Mouse (Mus musculus): ENCODE results near the gene Tacc2. TPM values are rescaled to one million over a fixed set of nuclear protein-coding genes. Genes with fewer than 3 reads are reported as not detected.
A peak's percentile ranks its signal among the peaks of the same experiment; 100 is the strongest.

Gene Tacc2
- polyA plus RNA-seq, 1 experiment from 2014 or later, result 47.4 TPM

DNA sequence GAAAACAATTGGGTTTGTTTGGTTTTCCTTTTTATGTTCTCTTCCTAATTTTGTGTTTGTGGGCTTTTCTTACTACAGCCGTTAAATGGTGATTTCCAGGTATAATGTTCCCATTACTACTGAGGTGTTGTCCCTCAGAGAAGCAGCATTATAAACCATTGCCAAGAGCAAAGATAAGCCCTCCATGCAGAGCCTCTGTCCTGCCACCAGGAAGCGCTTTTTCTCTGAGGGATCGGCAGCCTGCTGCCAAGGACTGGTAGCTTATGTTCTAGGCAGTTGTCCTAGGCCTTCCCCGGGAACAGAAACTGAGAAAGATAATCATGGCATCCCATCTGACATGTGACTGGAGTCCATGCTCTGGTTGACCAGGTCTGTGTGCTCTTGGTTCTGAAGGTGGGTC lies 171.9 kb downstream of the Tacc2 start:
- H3K9me3 ChIP-seq (ENCODE audit: control insufficient read depth, low read length), result no peaks in the 10 kb centered on the region
- peaks cover 10% of the 10 kb centered on the region; the same call in 1 of the 2 replicates for H3K4me1 ChIP-seq (replicated peaks; ENCODE audit: control insufficient read depth, insufficient read depth, low read length)
- H3K4me2 ChIP-seq (ENCODE audit: low read depth, low read length, severe bottlenecking), result no peak overlapping the region
- H3K4me3 ChIP-seq (ENCODE audit: low read depth, low read length), result no peak overlapping the region
- H3K36me3 ChIP-seq (ENCODE audit: control insufficient read depth, insufficient read depth, low read length), result no peaks in the 10 kb centered on the region
- no peak overlapping the region for H3K9ac ChIP-seq (ENCODE audit: low read length)
- ATAC-seq (replicated peaks; ENCODE audit: low FRiP score) (no peak), DNase-seq (ENCODE audit: low spot score) (no peak)
- H3K27me3 ChIP-seq (ENCODE audit: control insufficient read depth, insufficient read depth, low read length), result no peaks in the 10 kb centered on the region
- 88% methylated on average over 4 of the region's 4 CpGs for WGBS
- H3K27ac ChIP-seq (ENCODE audit: low read depth, low read length), result no peak overlapping the region

DNA sequence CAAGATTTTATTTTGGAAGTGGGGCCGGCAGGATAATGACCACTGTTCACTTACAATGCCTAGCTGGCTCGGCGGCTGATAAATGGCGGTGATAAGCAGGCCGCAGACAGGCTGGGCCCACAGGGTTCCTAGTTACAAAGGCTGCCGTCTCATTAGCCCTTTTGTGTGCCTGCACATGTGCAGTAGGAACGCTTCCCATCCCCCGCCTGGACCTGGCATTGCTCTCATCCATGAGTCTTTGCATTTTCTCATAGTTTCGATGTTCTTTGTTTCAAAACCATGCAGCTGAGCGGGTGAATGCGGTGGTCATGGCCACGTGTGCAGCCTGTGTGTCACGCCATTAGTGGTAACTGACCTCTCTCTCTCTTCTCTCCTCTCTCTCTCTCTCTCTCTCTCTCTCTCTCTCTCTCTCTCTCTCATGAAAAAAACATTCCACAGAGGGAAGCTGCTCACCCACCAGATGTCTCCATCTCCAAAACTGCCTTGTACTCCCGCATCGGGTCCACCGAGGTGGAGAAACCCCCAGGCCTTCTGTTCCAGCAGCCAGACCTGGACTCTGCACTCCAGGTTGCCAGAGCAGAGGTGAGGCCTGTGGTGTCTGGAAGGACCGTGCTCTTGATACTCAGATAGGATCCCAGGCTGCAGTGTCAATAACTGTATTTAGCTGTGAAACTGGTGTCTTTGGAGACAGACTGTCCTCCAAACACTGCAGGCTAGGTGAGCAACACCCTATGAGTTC lies 173.7 kb downstream of the Tacc2 start:
- Histone ChIP-seq H3K27ac (ENCODE audit: low read depth, low read length) (peak overlapping the region; percentile 84), H3K36me3 (ENCODE audit: control insufficient read depth, insufficient read depth, low read length) (no peaks in the 10 kb centered on the region), H3K9ac (ENCODE audit: low read length) (peak overlapping the region; percentile 47), H3K4me3 (ENCODE audit: low read depth, low read length) (no peak overlapping the region), H3K4me2 (ENCODE audit: low read depth, low read length, severe bottlenecking) (0 out of 2 replicates have a peak overlapping the region, but pooled peaks have one; percentile 11), H3K27me3 (ENCODE audit: control insufficient read depth, insufficient read depth, low read length) (no peaks in the 10 kb centered on the region), H3K4me1 (replicated peaks; ENCODE audit: control insufficient read depth, insufficient read depth, low read length) (peaks cover 10% of the 10 kb centered on the region; the same call in 1 of the 2 replicates), H3K9me3 (ENCODE audit: control insufficient read depth, low read length) (no peaks in the 10 kb centered on the region)
- DNase-seq (ENCODE audit: low spot score) (peak; percentile 86), ATAC-seq (replicated peaks; ENCODE audit: low FRiP score) (peak; percentile 94)
- WGBS, result 21% methylated on average over 17 of the region's 17 CpGs

DNA sequence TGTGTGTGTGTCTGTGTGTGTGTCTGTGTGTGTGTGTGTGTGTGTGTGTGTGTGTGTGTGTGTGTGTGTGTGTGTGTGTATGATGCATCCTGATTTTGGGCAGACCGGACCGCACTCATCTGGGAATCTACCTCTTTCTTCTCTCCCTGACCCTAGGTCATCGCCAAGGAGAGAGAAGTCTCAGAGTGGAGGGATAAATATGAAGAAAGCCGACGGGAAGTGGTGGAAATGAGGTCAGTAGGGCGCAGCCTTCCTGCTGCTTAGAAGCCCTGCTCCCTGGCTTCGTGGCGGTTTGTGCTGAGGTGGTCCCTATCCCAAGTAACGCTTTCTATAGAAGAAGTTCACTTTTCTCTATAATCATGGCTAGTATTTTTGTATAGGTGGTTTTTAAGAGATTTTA lies 174.4 kb downstream of the Tacc2 start:
- H3K27me3 ChIP-seq (ENCODE audit: control insufficient read depth, insufficient read depth, low read length), result no peaks in the 10 kb centered on the region
- H3K36me3 ChIP-seq (ENCODE audit: control insufficient read depth, insufficient read depth, low read length), result no peaks in the 10 kb centered on the region
- ATAC-seq (replicated peaks; ENCODE audit: low FRiP score), result no peak
- 67% methylated on average over 9 of the region's 9 CpGs for WGBS
- H3K9ac ChIP-seq (ENCODE audit: low read length), result no peak overlapping the region
- peaks cover 10% of the 10 kb centered on the region; the same call in 1 of the 2 replicates for H3K4me1 ChIP-seq (replicated peaks; ENCODE audit: control insufficient read depth, insufficient read depth, low read length)
- no peak overlapping the region for H3K4me3 ChIP-seq (ENCODE audit: low read depth, low read length)
- no peak for DNase-seq (ENCODE audit: low spot score)
- H3K4me2 ChIP-seq (ENCODE audit: low read depth, low read length, severe bottlenecking), result no peak overlapping the region
- H3K9me3 ChIP-seq (ENCODE audit: control insufficient read depth, low read length), result no peaks in the 10 kb centered on the region
- no peak overlapping the region for H3K27ac ChIP-seq (ENCODE audit: low read depth, low read length)

DNA sequence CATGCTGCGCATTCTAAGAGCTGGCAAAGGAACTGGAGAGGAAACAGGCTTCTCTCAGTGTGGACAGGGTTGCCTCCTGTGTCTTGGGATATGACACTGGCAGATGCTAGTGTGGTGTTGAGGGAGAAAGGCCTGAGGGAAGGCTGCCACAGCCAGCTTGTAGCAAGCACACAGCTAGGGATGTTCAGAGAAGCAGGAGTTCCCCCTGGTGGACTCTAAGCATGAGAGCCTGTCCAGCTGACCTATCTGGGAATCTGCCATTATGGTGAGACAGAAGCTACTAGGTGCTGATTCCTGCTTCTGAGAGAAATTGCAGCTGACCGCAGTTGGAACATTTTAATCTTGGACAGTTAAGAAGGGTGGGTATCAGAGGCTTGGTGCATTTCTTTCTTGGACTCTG lies 177.6 kb downstream of the Tacc2 start:
- Histone ChIP-seq H3K4me2 (ENCODE audit: low read depth, low read length, severe bottlenecking) (no peak overlapping the region), H3K27ac (ENCODE audit: low read depth, low read length) (no peak overlapping the region), H3K9me3 (ENCODE audit: control insufficient read depth, low read length) (no peaks in the 10 kb centered on the region), H3K9ac (ENCODE audit: low read length) (no peak overlapping the region), H3K4me1 (replicated peaks; ENCODE audit: control insufficient read depth, insufficient read depth, low read length) (peaks cover 10% of the 10 kb centered on the region; the same call in 1 of the 2 replicates), H3K36me3 (ENCODE audit: control insufficient read depth, insufficient read depth, low read length) (no peaks in the 10 kb centered on the region; the same call in 1 of the 2 replicates), H3K27me3 (ENCODE audit: control insufficient read depth, insufficient read depth, low read length) (no peaks in the 10 kb centered on the region), H3K4me3 (ENCODE audit: low read depth, low read length) (no peak overlapping the region)
- no peak for DNase-seq (ENCODE audit: low spot score)
- WGBS, result 94% methylated on average over 2 of the region's 2 CpGs
- no peak for ATAC-seq (replicated peaks; ENCODE audit: low FRiP score)

DNA sequence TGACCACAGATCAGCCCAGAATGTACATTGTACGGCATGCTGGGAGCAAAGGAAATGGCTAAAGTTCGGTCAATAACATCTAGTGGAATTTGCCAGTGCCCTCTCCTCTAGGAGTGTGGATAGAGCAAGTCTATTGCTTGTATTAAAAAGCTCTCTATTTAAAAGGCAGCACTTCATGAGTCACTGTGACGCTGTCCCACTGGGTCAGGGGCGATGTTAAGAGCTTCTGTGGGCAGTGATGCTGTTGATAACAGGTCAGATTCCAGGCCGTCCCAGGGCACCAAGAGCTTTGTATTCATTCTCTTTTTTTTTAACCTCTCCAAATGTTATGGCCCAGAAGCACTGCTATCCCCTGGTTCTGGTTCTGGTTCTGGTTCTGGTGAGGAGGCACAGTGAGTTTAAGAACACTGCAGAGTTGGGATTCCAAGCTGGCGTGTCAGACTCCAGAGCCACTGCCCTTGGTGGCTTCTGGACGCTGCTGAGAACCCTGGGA lies 179.2 kb downstream of the Tacc2 start:
- WGBS, result 87% methylated on average over 7 of the region's 7 CpGs
- no peaks in the 10 kb centered on the region for H3K4me1 ChIP-seq (replicated peaks; ENCODE audit: control insufficient read depth, insufficient read depth, low read length)
- H3K4me3 ChIP-seq (ENCODE audit: low read depth, low read length), result no peak overlapping the region
- DNase-seq (ENCODE audit: low spot score) (no peak), ATAC-seq (replicated peaks; ENCODE audit: low FRiP score) (no peak)
- H3K27ac ChIP-seq (ENCODE audit: low read depth, low read length), result no peak overlapping the region
- no peaks in the 10 kb centered on the region; the same call in 1 of the 2 replicates for H3K36me3 ChIP-seq (ENCODE audit: control insufficient read depth, insufficient read depth, low read length)
- H3K4me2 ChIP-seq (ENCODE audit: low read depth, low read length, severe bottlenecking), result no peak overlapping the region
- no peaks in the 10 kb centered on the region for H3K27me3 ChIP-seq (ENCODE audit: control insufficient read depth, insufficient read depth, low read length)
- H3K9ac ChIP-seq (ENCODE audit: low read length), result no peak overlapping the region
- no peaks in the 10 kb centered on the region for H3K9me3 ChIP-seq (ENCODE audit: control insufficient read depth, low read length)

DNA sequence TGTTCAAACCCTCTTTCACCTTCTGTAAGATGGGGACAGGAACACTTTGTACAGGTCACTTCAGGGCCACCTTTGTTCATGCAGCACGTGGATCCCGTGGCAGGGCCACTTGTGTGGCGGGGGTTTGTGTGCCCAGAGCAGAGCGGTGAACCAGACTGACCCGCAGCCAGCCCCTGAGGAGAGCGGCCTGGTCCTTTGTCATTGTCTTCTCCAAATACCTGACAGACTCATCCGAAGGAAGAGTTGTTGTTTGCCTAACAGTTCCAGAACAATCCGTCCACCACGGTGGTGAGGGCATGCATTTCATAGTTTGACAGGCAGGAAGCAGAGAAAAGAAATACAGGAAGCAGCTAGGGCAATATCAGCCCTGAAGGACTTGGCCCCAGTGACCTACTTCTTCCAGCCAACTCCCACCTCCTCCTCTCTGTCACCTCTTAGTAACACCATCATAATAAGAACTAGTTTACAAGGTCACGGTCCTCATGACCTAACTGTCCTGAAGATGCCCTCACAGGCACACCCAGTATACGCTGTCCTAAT lies 180.2 kb downstream of the Tacc2 start:
- Histone ChIP-seq H3K9ac (ENCODE audit: low read length) (no peak overlapping the region), H3K27ac (ENCODE audit: low read depth, low read length) (no peak overlapping the region), H3K4me2 (ENCODE audit: low read depth, low read length, severe bottlenecking) (no peak overlapping the region), H3K4me1 (replicated peaks; ENCODE audit: control insufficient read depth, insufficient read depth, low read length) (no peaks in the 10 kb centered on the region), H3K4me3 (ENCODE audit: low read depth, low read length) (no peak overlapping the region), H3K27me3 (ENCODE audit: control insufficient read depth, insufficient read depth, low read length) (no peaks in the 10 kb centered on the region), H3K36me3 (ENCODE audit: control insufficient read depth, insufficient read depth, low read length) (no peaks in the 10 kb centered on the region; the same call in 1 of the 2 replicates), H3K9me3 (ENCODE audit: control insufficient read depth, low read length) (no peaks in the 10 kb centered on the region)
- DNase-seq (ENCODE audit: low spot score), result no peak
- WGBS, result 81% methylated on average over 11 of the region's 11 CpGs
- no peak for ATAC-seq (replicated peaks; ENCODE audit: low FRiP score)

DNA sequence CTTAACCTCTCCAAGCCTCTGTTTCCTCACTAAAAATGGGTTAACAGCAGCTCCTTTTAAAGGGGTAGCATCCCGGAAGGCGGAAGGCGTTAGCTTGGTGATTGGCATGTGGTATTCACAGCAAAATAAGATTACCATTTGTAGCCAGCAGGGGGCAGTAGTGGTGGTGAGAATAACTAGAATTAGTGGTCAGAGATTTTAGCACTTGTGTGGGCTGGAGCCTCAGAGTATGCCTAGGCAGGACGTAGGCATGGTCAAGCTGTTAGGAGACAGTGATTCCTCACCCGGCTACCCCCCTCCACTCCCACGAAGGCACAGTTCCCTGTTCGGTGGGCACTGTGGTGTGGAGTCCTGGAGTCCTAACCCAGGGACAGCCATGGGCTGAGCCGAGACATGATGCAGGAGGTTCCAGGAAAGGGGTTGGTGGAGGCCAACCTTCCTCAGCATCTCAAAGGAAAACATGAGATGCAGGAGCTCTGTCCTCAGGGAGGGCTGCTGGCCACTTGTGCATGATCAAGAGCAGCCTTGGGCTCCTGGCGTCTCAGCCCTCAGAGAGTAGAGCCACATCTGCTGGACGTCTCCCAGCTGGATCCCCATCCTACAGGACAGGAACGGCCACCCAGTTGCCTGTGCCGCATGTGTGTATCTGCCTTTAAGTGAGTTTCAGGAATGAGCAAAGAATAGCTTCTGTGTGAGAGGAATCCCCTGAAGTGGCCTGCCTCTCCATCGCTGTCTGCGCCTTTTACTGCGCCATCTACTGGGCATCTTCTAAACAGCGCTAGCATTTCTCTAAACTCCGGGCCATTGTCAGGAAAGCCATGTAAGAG lies 185.0 kb downstream of the Tacc2 start:
- Histone ChIP-seq H3K9me3 (ENCODE audit: control insufficient read depth, low read length) (no peaks in the 10 kb centered on the region), H3K27me3 (ENCODE audit: control insufficient read depth, insufficient read depth, low read length) (no peaks in the 10 kb centered on the region), H3K4me3 (ENCODE audit: low read depth, low read length) (no peak overlapping the region), H3K9ac (ENCODE audit: low read length) (no peak overlapping the region), H3K27ac (ENCODE audit: low read depth, low read length) (0 out of 2 replicates have a peak overlapping the region, but pooled peaks have one; percentile 37), H3K36me3 (ENCODE audit: control insufficient read depth, insufficient read depth, low read length) (no peaks in the 10 kb centered on the region; the same call in 1 of the 2 replicates), H3K4me2 (ENCODE audit: low read depth, low read length, severe bottlenecking) (no peak overlapping the region), H3K4me1 (replicated peaks; ENCODE audit: control insufficient read depth, insufficient read depth, low read length) (no peaks in the 10 kb centered on the region)
- DNase-seq (ENCODE audit: low spot score) (peak; percentile 81), ATAC-seq (replicated peaks; ENCODE audit: low FRiP score) (peak; percentile 73)
- 40% methylated on average over 17 of the region's 17 CpGs for WGBS

DNA sequence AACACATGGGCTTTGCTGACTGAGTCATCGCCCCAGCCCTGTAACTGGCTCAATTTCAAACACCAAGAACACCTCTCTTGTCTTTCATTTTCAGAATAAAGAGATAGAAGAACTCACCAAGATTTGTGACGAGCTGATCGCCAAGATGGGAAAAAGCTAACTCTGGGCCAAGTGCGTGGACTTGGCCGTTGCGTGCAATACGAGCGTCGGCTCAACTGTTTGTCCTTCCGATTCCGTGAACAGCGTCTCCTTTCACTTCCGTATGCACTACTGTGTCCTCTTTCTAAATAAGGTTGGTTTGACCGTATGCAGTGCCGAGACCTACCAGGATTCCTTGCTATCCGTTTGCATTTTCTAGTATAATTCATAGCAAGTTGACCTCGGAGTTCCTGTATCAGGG lies 186.9 kb downstream of the Tacc2 start:
- Histone ChIP-seq H3K9ac (ENCODE audit: low read length) (no peak overlapping the region), H3K36me3 (ENCODE audit: control insufficient read depth, insufficient read depth, low read length) (no peaks in the 10 kb centered on the region; the same call in 1 of the 2 replicates), H3K9me3 (ENCODE audit: control insufficient read depth, low read length) (no peaks in the 10 kb centered on the region), H3K4me2 (ENCODE audit: low read depth, low read length, severe bottlenecking) (no peak overlapping the region), H3K27ac (ENCODE audit: low read depth, low read length) (no peak overlapping the region), H3K4me3 (ENCODE audit: low read depth, low read length) (no peak overlapping the region), H3K27me3 (ENCODE audit: control insufficient read depth, insufficient read depth, low read length) (no peaks in the 10 kb centered on the region), H3K4me1 (replicated peaks; ENCODE audit: control insufficient read depth, insufficient read depth, low read length) (no peaks in the 10 kb centered on the region)
- DNase-seq (ENCODE audit: low spot score), result no peak
- WGBS, result 97% methylated on average over 17 of the region's 17 CpGs
- ATAC-seq (replicated peaks; ENCODE audit: low FRiP score), result no peak
